Mouse (Mus musculus) lung, postnatal 0 days (tissue): Measurements from ENCODE around the gene Rbms2. TPM values are rescaled to one million over a fixed set of nuclear protein-coding genes. Genes with fewer than 3 reads are reported as not detected.
"Not testable (repeated sequence)": the region's sequence is repeated elsewhere in the genome, so short reads cannot be mapped to it uniquely, and the experiment has no call there.

Experiments
- ATAC-seq: fragments of 200-750 bp; cut with Nextera tagmentation; 2 replicates; pipeline ENCODE4 v1.8.0; 2017; ENCODE audit warnings: moderate library complexity
- DNase-seq: peaks from one replicate; pipeline ENCODE4 v3.0.0-alpha.2; 2016; ENCODE audit warnings: low spot score
- H3K27ac ChIP-seq: fragments of 300-500 bp; sonication (generic); 2 replicates; pipeline ENCODE4 v1.5.1; 2014; ENCODE audit warnings: antibody characterized with exemption, mild to moderate bottlenecking, low read length, mixed read lengths
- H3K27me3 ChIP-seq: fragments of 300-500 bp; sonication (generic); replicated peaks from 2 replicates; pipeline ENCODE4 v1.6.1; 2014; ENCODE audit warnings: low read length, mixed read lengths; ENCODE audit not compliant: insufficient read depth
- H3K36me3 ChIP-seq: fragments of 300-500 bp; sonication (generic); 2 replicates; pipeline ENCODE4 v1.6.1; 2014; ENCODE audit warnings: low read length, mixed read lengths; ENCODE audit not compliant: insufficient read depth
- H3K4me1 ChIP-seq: fragments of 300-500 bp; sonication (generic); 2 replicates; pipeline ENCODE4 v1.6.1; 2014; ENCODE audit warnings: antibody characterized with exemption, low read depth, low read length, mixed read lengths; ENCODE audit not compliant: insufficient read depth
- H3K4me2 ChIP-seq: fragments of 300-500 bp; sonication (generic); replicated peaks from 2 replicates; pipeline ENCODE4 v1.6.1; 2014; ENCODE audit warnings: low read depth, mild to moderate bottlenecking, low read length, moderate library complexity, mixed read lengths
- H3K4me3 ChIP-seq: fragments of 300-500 bp; sonication (generic); 2 replicates; pipeline ENCODE4 v1.5.1; 2014; ENCODE audit warnings: low read depth, low read length
- H3K9ac ChIP-seq: fragments of 300-500 bp; sonication (generic); replicated peaks from 2 replicates; pipeline ENCODE4 v1.6.1; 2014; ENCODE audit warnings: low read depth, mild to moderate bottlenecking
- H3K9me3 ChIP-seq: fragments of 300-500 bp; sonication (generic); 2 replicates; pipeline ENCODE4 v1.6.1; 2016; ENCODE audit warnings: low read length, mixed read lengths
- CTCF ChIP-seq: IDR thresholded peaks from 2 replicates; pipeline ENCODE4 v1.5.1; 2016; ENCODE audit warnings: antibody characterized with exemption, mild to moderate bottlenecking
- EP300 ChIP-seq: IDR thresholded peaks from 2 replicates; pipeline ENCODE4 v1.6.1; 2016; ENCODE audit warnings: antibody characterized with exemption, mild to moderate bottlenecking, control low read depth
- WGBS: fragments of 180-500 bp; shearing (Covaris S2); extraction: QIAGEN DNeasy Blood & Tissue Kit; methylation state at CpG from one replicate; pipeline ENCODE4 v1.1.7; 2014; 5-methylcytosine and 5-hydroxymethylcytosine counted together
- polyA plus RNA-seq: library from polyadenylated mRNA; unstranded; fragments of >200 nt; fragmentation: Nextera tagmentation; extraction: Ambion mirVana; gene quantifications from 2 replicates; pipeline ENCODE4 v1.2.1, GENCODE M21; 2015

Rbms2 gene
- polyA plus RNA-seq, 1 experiment from 2014 or later = 28.3 TPM

GRCm38 (mm10) chr10:128092506-128093495 is 87.3 kb downstream of the Rbms2 start:
- peak overlapping the region; percentile 71 for H3K9ac ChIP-seq
- H3K27ac ChIP-seq = peak overlapping the region; percentile 95
- peaks cover 17% of the 10 kb centered on the region; the same call in 1 of the 2 replicates for H3K4me1 ChIP-seq
- peak overlapping the region; percentile 86 for H3K4me2 ChIP-seq
- H3K4me3 ChIP-seq = peak overlapping the region; percentile 90
- ATAC-seq (peak; percentile 76), DNase-seq (peak; percentile 94)
- 2% methylated on average over 47 of the region's 88 CpGs for WGBS
- H3K9me3 ChIP-seq = no peaks in the 10 kb centered on the region
- peaks cover 24% of the 10 kb centered on the region for H3K36me3 ChIP-seq
- no peaks in the 10 kb centered on the region for H3K27me3 ChIP-seq
- peak; percentile 71 for TF ChIP-seq CTCF
- TF ChIP-seq EP300 = 0 out of 2 replicates have a peak, but pooled peaks have one; percentile 7

- TF ChIP-seq EP300 = no peak
- no peak for TF ChIP-seq CTCF
- peak within 1 kb of the TSS; percentile 90 for H3K4me3 ChIP-seq
- H3K36me3 ChIP-seq = peaks cover 30% of the 10 kb centered on the region
- 3% methylated on average over 20 of the region's 20 CpGs for WGBS
- H3K4me2 ChIP-seq = peak within 1 kb of the TSS; percentile 86
- H3K27ac ChIP-seq = peak within 1 kb of the TSS; percentile 95
- peak within 1 kb of the TSS; percentile 71 for H3K9ac ChIP-seq
- peak; percentile 54 for ATAC-seq
- no peaks in the 10 kb centered on the region for H3K9me3 ChIP-seq
- no peaks in the 10 kb centered on the region for H3K27me3 ChIP-seq
- H3K4me1 ChIP-seq = peaks cover 17% of the 10 kb centered on the region; the same call in 1 of the 2 replicates
- DNase-seq = peak; percentile 85
These were observed 88.3 kb downstream of the Rbms2 start, which contains the start of gene Baz2a for GRCm38 (mm10) chr10:128091564-128092505. TSS of gene Baz2a (plus strand) at chr10:128091577.

- DNase-seq (peak; percentile 96), ATAC-seq (peak; percentile 47)
- Histone ChIP-seq H3K9ac (peak overlapping the region; percentile 71; the same call in 1 of the 2 replicates), H3K27me3 (no peaks in the 10 kb centered on the region), H3K4me2 (peak overlapping the region; percentile 86), H3K9me3 (no peaks in the 10 kb centered on the region), H3K27ac (peak overlapping the region; percentile 95), H3K36me3 (peaks cover 40% of the 10 kb centered on the region), H3K4me1 (peaks cover 17% of the 10 kb centered on the region; the same call in 1 of the 2 replicates), H3K4me3 (peak overlapping the region; percentile 90)
- TF ChIP-seq CTCF (peak; percentile 88), EP300 (0 out of 2 replicates have a peak, but pooled peaks have one; percentile 27)
- WGBS = 7% methylated on average over 14 of the region's 14 CpGs
These were observed 89.2 kb downstream of the Rbms2 start for GRCm38 (mm10) chr10:128090651-128091563.

GRCm38 (mm10) chr10:128089842-128090241 is 90.3 kb downstream of the Rbms2 start:
- H3K27me3 ChIP-seq = no peaks in the 10 kb centered on the region
- no peak overlapping the region for H3K27ac ChIP-seq
- H3K4me3 ChIP-seq = no peak overlapping the region
- H3K4me2 ChIP-seq = no peak overlapping the region
- peaks cover 47% of the 10 kb centered on the region for H3K36me3 ChIP-seq
- peaks cover 17% of the 10 kb centered on the region; the same call in 1 of the 2 replicates for H3K4me1 ChIP-seq
- 49% methylated on average over 5 of the region's 5 CpGs for WGBS
- TF ChIP-seq CTCF (no peak), EP300 (no peak)
- H3K9me3 ChIP-seq = no peaks in the 10 kb centered on the region
- no peak overlapping the region for H3K9ac ChIP-seq
- ATAC-seq = no peak
- no peak for DNase-seq

- H3K4me1 ChIP-seq = peaks cover 12% of the 10 kb centered on the region; the same call in 1 of the 2 replicates
- no peak overlapping the region for H3K9ac ChIP-seq
- no peak overlapping the region for H3K4me3 ChIP-seq
- peaks cover 47% of the 10 kb centered on the region for H3K36me3 ChIP-seq
- ATAC-seq = no peak
- 87% methylated on average over 5 of the region's 5 CpGs for WGBS
- H3K27ac ChIP-seq = no peak overlapping the region
- TF ChIP-seq CTCF (no peak), EP300 (no peak)
- H3K27me3 ChIP-seq = no peaks in the 10 kb centered on the region
- H3K4me2 ChIP-seq = no peak overlapping the region
- DNase-seq = no peak
- no peaks in the 10 kb centered on the region for H3K9me3 ChIP-seq
These were observed 91.9 kb downstream of the Rbms2 start for GRCm38 (mm10) chr10:128088181-128088580.

- H3K27me3 ChIP-seq, H3K4me3 ChIP-seq, ATAC-seq, H3K27ac ChIP-seq, H3K4me2 ChIP-seq, DNase-seq, H3K9ac ChIP-seq, H3K9me3 ChIP-seq: not testable (repeated sequence)
- 54% methylated on average over 2 of the region's 2 CpGs for WGBS
- Histone ChIP-seq H3K4me1 (peaks cover 12% of the 10 kb centered on the region), H3K36me3 (peaks cover 47% of the 10 kb centered on the region)
These were observed 92.9 kb downstream of the Rbms2 start for GRCm38 (mm10) chr10:128087216-128087615.
